Mouse (Mus musculus) adipose tissue, adult 10 weeks (tissue): Measurements from ENCODE around the gene Rab43. TPM values are rescaled to one million over a fixed set of nuclear protein-coding genes. Genes with fewer than 3 reads are reported as not detected.

Experiments used
- polyA plus RNA-seq: library from polyadenylated mRNA; stranded (reverse); fragments of 350-450 nt; fragmentation: Illumina TruSeq; extraction: RNeasy Lipid Tissue Mini Kit (QIAGEN cat#74804); gene quantifications from one replicate; pipeline ENCODE4 v1.2.3, GENCODE M21; 2014; ENCODE audit warnings: low read depth, low replicate concordance

Rab43 gene
- 31.3 TPM for polyA plus RNA-seq

GRCm38 (mm10) chr6:87811675-87812338 lies at the start of gene Rab43:
TSS of gene Rab43 (minus strand) at chr6:87812164.

GRCm38 (mm10) chr6:87850900-87851614 lies 39.1 kb upstream of the Rab43 start, which contains the start of gene Cnbp:
TSS of gene Cnbp (minus strand) at chr6:87851106.

GRCm38 (mm10) chr6:87838551-87839197 lies 26.7 kb upstream of the Rab43 start, which contains the start of gene Isy1:
TSS of gene Isy1 (minus strand) at chr6:87838798.

GRCm38 (mm10) chr6:87835695-87836094 lies 23.7 kb upstream of the Rab43 start, which contains the start of gene Gm45140:
TSS of gene Gm45140 (minus strand) at chr6:87835795.

GRCm38 (mm10) chr6:87777842-87778241 lies 34.1 kb downstream of the Rab43 start, which contains the start of gene Gp9:
TSS of gene Gp9 (plus strand) at chr6:87778072.

Other genes starting within 250 kb of the Rab43 start
- gene Prokr1, start 221.4 kb downstream of the Rab43 start, polyA plus RNA-seq: 6.1 TPM
- 7.8 TPM for gene Aplf, start 140.0 kb downstream of the Rab43 start, polyA plus RNA-seq
- 4.5 TPM for gene Efcc1, start 81.3 kb downstream of the Rab43 start, polyA plus RNA-seq
- 1.5 TPM for gene Gp9, start 34.1 kb downstream of the Rab43 start, polyA plus RNA-seq
- not detected for gene Gm45140, start 23.6 kb upstream of the Rab43 start, polyA plus RNA-seq
- gene Isy1, start 26.6 kb upstream of the Rab43 start, polyA plus RNA-seq: 25.6 TPM
- 298 TPM for gene Cnbp, start 38.9 kb upstream of the Rab43 start, polyA plus RNA-seq
- 95.9 TPM for gene Copg1, start 75.7 kb upstream of the Rab43 start, polyA plus RNA-seq
- 29.7 TPM for gene Hmces, start 101.8 kb upstream of the Rab43 start, polyA plus RNA-seq
- gene H1fx, start 169.5 kb upstream of the Rab43 start, polyA plus RNA-seq: 7.9 TPM
- 258 TPM for gene Rab7, start 233.1 kb upstream of the Rab43 start, polyA plus RNA-seq